Mouse (Mus musculus) embryonic facial prominence, embryonic 14.5 days (tissue): ENCODE measurements at regions not wholly inside any gene's neighbourhood (a gene's known extent, or its start where the extent isn't known, plus 50 kb on each side); places are given as distances from the start of the nearest gene placed in this dataset.

Source experiments
- ATAC-seq: fragments of 200-750 bp; cut with Nextera tagmentation; 2 replicates; pipeline ENCODE4 v1.8.0; 2017; ENCODE audit warnings: low read depth, moderate number of reproducible peaks, moderate TSS enrichment
- DNase-seq: peaks from one replicate; pipeline ENCODE4 v3.0.0-alpha.2; 2015; ENCODE audit warnings: low spot score
- H3K27ac ChIP-seq: fragments of 300-500 bp; sonication (generic); replicated peaks from 2 replicates; pipeline ENCODE4 v1.5.1; 2014; ENCODE audit warnings: low read depth, mild to moderate bottlenecking, low read length, moderate library complexity
- H3K27me3 ChIP-seq: fragments of 300-500 bp; sonication (generic); replicated peaks from 2 replicates; pipeline ENCODE4 v1.6.1; 2014; ENCODE audit warnings: low read length; ENCODE audit not compliant: control insufficient read depth, insufficient read depth
- H3K36me3 ChIP-seq: fragments of 300-500 bp; sonication (generic); 2 replicates; pipeline ENCODE4 v1.6.1; 2014; ENCODE audit warnings: low read length, mixed read lengths; ENCODE audit not compliant: control insufficient read depth, insufficient read depth
- H3K4me1 ChIP-seq: fragments of 300-500 bp; sonication (generic); 2 replicates; pipeline ENCODE4 v1.6.1; 2014; ENCODE audit warnings: antibody characterized with exemption, low read length; ENCODE audit not compliant: control insufficient read depth, insufficient read depth
- H3K4me2 ChIP-seq: fragments of 300-500 bp; sonication (generic); 2 replicates; pipeline ENCODE4 v1.6.1; 2014; ENCODE audit warnings: low read depth, mild to moderate bottlenecking, low read length, moderate library complexity, mixed read lengths
- H3K4me3 ChIP-seq: fragments of 300-500 bp; sonication (generic); 2 replicates; pipeline ENCODE4 v1.5.1; 2014; ENCODE audit warnings: low read depth, mild to moderate bottlenecking, low read length
- H3K9ac ChIP-seq: fragments of 300-500 bp; sonication (generic); 2 replicates; pipeline ENCODE4 v1.6.1; 2014; ENCODE audit warnings: low read depth, mild to moderate bottlenecking, low read length, moderate library complexity, mixed read lengths
- H3K9me3 ChIP-seq: fragments of 300-500 bp; sonication (generic); 2 replicates; pipeline ENCODE4 v1.6.1; 2016; ENCODE audit warnings: low read length; ENCODE audit not compliant: control insufficient read depth
- WGBS: fragments of 180-500 bp; shearing (Covaris S2); extraction: QIAGEN DNeasy Blood & Tissue Kit; methylation state at CpG from one replicate; pipeline ENCODE4 v1.1.7; 2014; 5-methylcytosine and 5-hydroxymethylcytosine counted together

GRCm38 (mm10) chr10:9537686-9538085 lies 137.3 kb downstream of the Samd5 start:
- Histone ChIP-seq H3K36me3 (no peaks in the 10 kb centered on the region), H3K4me2 (no peak overlapping the region), H3K9ac (no peak overlapping the region), H3K27me3 (no peaks in the 10 kb centered on the region), H3K4me1 (peaks cover 12% of the 10 kb centered on the region; the same call in 1 of the 2 replicates), H3K4me3 (no peak overlapping the region), H3K27ac (no peak overlapping the region), H3K9me3 (no peaks in the 10 kb centered on the region)
- ATAC-seq, result no peak
- no peak for DNase-seq
- 85% methylated on average over 3 of the region's 3 CpGs for WGBS

- Histone ChIP-seq H3K9me3 (no peaks in the 10 kb centered on the region), H3K4me1 (peaks cover 12% of the 10 kb centered on the region; the same call in 1 of the 2 replicates), H3K27me3 (no peaks in the 10 kb centered on the region), H3K4me3 (no peak overlapping the region), H3K27ac (no peak overlapping the region), H3K36me3 (no peaks in the 10 kb centered on the region), H3K4me2 (no peak overlapping the region), H3K9ac (no peak overlapping the region)
- 36% methylated on average over 8 of the region's 8 CpGs for WGBS
- peak; percentile 22; the same call in 1 of the 2 replicates for ATAC-seq
- DNase-seq, result peak; percentile 69
These were observed 140.5 kb downstream of the Samd5 start for GRCm38 (mm10) chr10:9534552-9534951.

GRCm38 (mm10) chr10:9533283-9533682 lies 141.7 kb downstream of the Samd5 start:
- WGBS, result 28% methylated on average over 2 of the region's 2 CpGs
- Histone ChIP-seq H3K9ac (no peak overlapping the region), H3K4me3 (no peak overlapping the region), H3K4me2 (no peak overlapping the region), H3K9me3 (no peaks in the 10 kb centered on the region), H3K4me1 (peaks cover 12% of the 10 kb centered on the region; the same call in 1 of the 2 replicates), H3K36me3 (no peaks in the 10 kb centered on the region), H3K27me3 (no peaks in the 10 kb centered on the region), H3K27ac (no peak overlapping the region)
- no peak for ATAC-seq
- no peak for DNase-seq

- Histone ChIP-seq H3K4me2 (no peak overlapping the region), H3K9ac (no peak overlapping the region), H3K27ac (no peak overlapping the region), H3K9me3 (no peaks in the 10 kb centered on the region), H3K4me3 (no peak overlapping the region), H3K27me3 (no peaks in the 10 kb centered on the region), H3K36me3 (no peaks in the 10 kb centered on the region), H3K4me1 (peaks cover 12% of the 10 kb centered on the region; the same call in 1 of the 2 replicates)
- no peak for ATAC-seq
- whole genome bisulfite sequencing, result 57% methylated on average over 5 of the region's 5 CpGs
- no peak for DNase-seq
These were observed 143.1 kb downstream of the Samd5 start for GRCm38 (mm10) chr10:9531931-9532330.

GRCm38 (mm10) chr10:9529408-9529807 lies 145.6 kb downstream of the Samd5 start:
- WGBS, result 49% methylated on average over 7 of the region's 7 CpGs
- peaks cover 9% of the 10 kb centered on the region; the same call in 1 of the 2 replicates for H3K4me1 ChIP-seq
- no peak overlapping the region for H3K27ac ChIP-seq
- no peaks in the 10 kb centered on the region for H3K9me3 ChIP-seq
- H3K9ac ChIP-seq, result no peak overlapping the region
- ATAC-seq, result no peak
- no peak overlapping the region for H3K4me3 ChIP-seq
- no peak for DNase-seq
- no peaks in the 10 kb centered on the region for H3K27me3 ChIP-seq
- H3K36me3 ChIP-seq, result no peaks in the 10 kb centered on the region
- H3K4me2 ChIP-seq, result no peak overlapping the region

GRCm38 (mm10) chr10:9528066-9528465 lies 146.9 kb downstream of the Samd5 start:
- DNase-seq (no peak), ATAC-seq (no peak)
- Histone ChIP-seq H3K27me3 (no peaks in the 10 kb centered on the region), H3K9me3 (no peaks in the 10 kb centered on the region), H3K4me3 (no peak overlapping the region), H3K9ac (no peak overlapping the region), H3K4me1 (no peaks in the 10 kb centered on the region), H3K4me2 (no peak overlapping the region), H3K36me3 (no peaks in the 10 kb centered on the region), H3K27ac (no peak overlapping the region)
- 74% methylated on average over 4 of the region's 4 CpGs for WGBS

GRCm38 (mm10) chr10:9509764-9510390 lies 165.1 kb downstream of the Samd5 start:
- H3K4me1 ChIP-seq, result no peaks in the 10 kb centered on the region
- no peaks in the 10 kb centered on the region for H3K27me3 ChIP-seq
- H3K36me3 ChIP-seq, result no peaks in the 10 kb centered on the region
- H3K4me3 ChIP-seq, result no peak overlapping the region
- H3K9me3 ChIP-seq, result no peaks in the 10 kb centered on the region
- ATAC-seq (no peak), DNase-seq (no peak)
- WGBS, result 49% methylated on average over 12 of the region's 12 CpGs
- H3K9ac ChIP-seq, result no peak overlapping the region
- H3K4me2 ChIP-seq, result no peak overlapping the region
- no peak overlapping the region for H3K27ac ChIP-seq

- WGBS, result 71% methylated on average over 17 of the region's 17 CpGs
- ATAC-seq (no peak), DNase-seq (no peak)
- Histone ChIP-seq H3K4me3 (no peak overlapping the region), H3K27me3 (no peaks in the 10 kb centered on the region), H3K4me2 (no peak overlapping the region), H3K36me3 (no peaks in the 10 kb centered on the region), H3K9ac (no peak overlapping the region), H3K4me1 (no peaks in the 10 kb centered on the region), H3K9me3 (no peaks in the 10 kb centered on the region), H3K27ac (no peak overlapping the region)
These were observed 165.8 kb downstream of the Samd5 start for GRCm38 (mm10) chr10:9509092-9509671.
